ENCODE assay signal across 18 mouse cellular contexts in the genomic region with DNA sequence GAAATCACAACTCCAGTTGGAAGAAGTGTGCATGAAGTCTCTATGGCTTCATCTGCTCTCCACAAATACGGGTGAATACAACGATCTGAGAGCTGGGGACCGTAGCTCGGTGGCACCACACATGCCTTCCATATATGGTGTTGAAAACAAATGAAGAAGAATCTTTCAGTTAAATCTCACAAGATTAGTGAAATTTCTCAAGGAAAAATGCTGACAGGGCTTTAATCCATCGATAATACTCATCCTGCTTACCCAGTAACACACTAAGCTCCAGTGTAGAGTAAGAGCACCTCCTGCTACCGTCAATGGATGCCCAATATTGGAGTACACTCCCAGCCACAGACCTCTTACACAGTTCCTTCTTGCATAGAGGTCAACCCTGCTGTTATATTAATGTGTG.
DNase-seq lines count a peak whose midpoint lies in the region; TF ChIP-seq lines count a peak whose summit lies in the region.
"Had no signal": no experiment of that assay in that cellular context is flagged by ENCODE, and none has a peak within 500 bp of the region (broad histone marks: within the 10 kb centered on the region; RNA-seq: fewer than 3 reads in every experiment).

No protein-coding gene starts in this region.

- no peaks in the 10 kb centered on the region for H3K9me3 ChIP-seq in heart, embryonic 10.5 days
- no peaks in the 10 kb centered on the region for H3K9me3 ChIP-seq in ES-E14 (ENCODE audit: control insufficient read depth, insufficient read depth, low read depth, low read length)

- in situ Hi-C loops in ES-E14 (cut with MboI; ENCODE audit: low sequenced_read_pairs in 2 of 2, unreplicated experiment in 2 of 2), result no loop called here

- no peak overlapping the region for H3K4me3 ChIP-seq in heart, embryonic 10.5 days
- H3K4me3 ChIP-seq in ES-E14 (ENCODE audit: insufficient read depth in 1 of 2, low read depth in 1 of 2, low read length in 2 of 2, poor library complexity in 1 of 2, severe bottlenecking in 1 of 2), result no peak overlapping the region

- no peak overlapping the region for H3K9ac ChIP-seq in ES-E14 (ENCODE audit: insufficient read depth, low read depth, low read length, poor library complexity, severe bottlenecking)

- no peak overlapping the region for H3K27ac ChIP-seq in heart, embryonic 10.5 days
- H3K27ac ChIP-seq in ES-E14 (ENCODE audit: insufficient read depth, low read depth, low read length, poor library complexity, severe bottlenecking), result no peak overlapping the region

- H3K36me3 ChIP-seq in heart, embryonic 10.5 days, result no peaks in the 10 kb centered on the region
- no peaks in the 10 kb centered on the region for H3K36me3 ChIP-seq in ES-E14 (ENCODE audit: control insufficient read depth, insufficient read depth, low read length, poor library complexity, severe bottlenecking)
- H3K36me3 ChIP-seq: G1E had no signal

- peak; percentile 51 for DNase-seq in heart, adult 11 months
- DNase-seq in heart, embryonic 10.5 days (ENCODE audit: low spot score), result no peak
- DNase-seq in ES-E14 (ENCODE audit: low read depth, low spot score), result no peak
- DNase-seq in urinary bladder, adult 18-20 months (ENCODE audit: low spot score in 2 of 2), result no peak
- DNase-seq: adrenal gland, adult 2 months; adrenal gland, adult 8-10 months; adrenal gland, postnatal 10 days; adrenal gland, postnatal 14 days; adrenal gland, postnatal 25 days; adrenal gland, postnatal 36 days; B cell, adult 2 months; cerebellum, adult 11 months; cerebellum, adult 11-12 months; cerebellum, adult 18-20 months; cerebellum, adult 2 months had no signal

- H3K27me3 ChIP-seq in heart, embryonic 10.5 days (ENCODE audit: insufficient read depth, poor library complexity, severe bottlenecking), result no peaks in the 10 kb centered on the region
- H3K27me3 ChIP-seq: CH12.LX, Patski had no signal

- WGBS in heart, embryonic 10.5 days, result 90% methylated on average over 6 of the region's 6 CpGs

- H3K4me1 ChIP-seq in heart, embryonic 10.5 days, result no peaks in the 10 kb centered on the region
- H3K4me1 ChIP-seq in ES-E14 (ENCODE audit: control insufficient read depth in 2 of 2, insufficient read depth in 2 of 2, low read length in 2 of 2, poor library complexity in 1 of 2), result no peaks in the 10 kb centered on the region

TF ChIP-seq in ES-E14, 5 proteins besides CTCF, POLR2A, EP300 and RAD21:
- TF ChIP-seq HCFC1 (IDR thresholded peaks at IDR 0.05; ENCODE audit: borderline replicate concordance, insufficient read depth, low read length) (no peak), MAFK (IDR thresholded peaks at IDR 0.05; ENCODE audit: insufficient read depth, low read depth, low read length) (peak; percentile 59; the same call in 1 of the 2 replicates)
